Mouse (Mus musculus): ENCODE measurements at regions not wholly inside any gene's neighbourhood (a gene's known extent, or its start where the extent isn't known, plus 50 kb on each side); places are given as distances from the start of the nearest gene placed in this dataset.
"Not testable (repeated sequence)": the region's sequence is repeated elsewhere in the genome, so short reads cannot be mapped to it uniquely, and the experiment has no call there.

- H3K27ac ChIP-seq (ENCODE audit: low read depth, low read length), result no peak overlapping the region
- H3K9me3 ChIP-seq (ENCODE audit: control insufficient read depth), result no peaks in the 10 kb centered on the region
- 78% methylated on average over 10 of the region's 10 CpGs for WGBS
- no peaks in the 10 kb centered on the region for H3K27me3 ChIP-seq (replicated peaks; ENCODE audit: control insufficient read depth, insufficient read depth, low read length)
- no peak overlapping the region for H3K4me2 ChIP-seq (replicated peaks; ENCODE audit: low read depth)
- no peak for TF ChIP-seq CTCF (IDR thresholded peaks at IDR 0.05; ENCODE audit: low read depth)
- no peaks in the 10 kb centered on the region for H3K36me3 ChIP-seq (ENCODE audit: control insufficient read depth, insufficient read depth)
- H3K4me3 ChIP-seq (ENCODE audit: low read depth, low read length), result no peak overlapping the region
- ATAC-seq, result no peak
- H3K9ac ChIP-seq (ENCODE audit: low read depth, low read length), result no peak overlapping the region
- H3K4me1 ChIP-seq (replicated peaks; ENCODE audit: control insufficient read depth, insufficient read depth, low read length), result no peaks in the 10 kb centered on the region
Observed at GRCm38 (mm10) chr5:129363189-129363588, 137.8 kb upstream of the Sfswap start.

GRCm38 (mm10) chr5:129365026-129365425 lies 136.0 kb upstream of the Sfswap start:
- Histone ChIP-seq H3K4me3 (ENCODE audit: low read depth, low read length) (no peak overlapping the region), H3K9ac (ENCODE audit: low read depth, low read length) (no peak overlapping the region), H3K4me2 (replicated peaks; ENCODE audit: low read depth) (no peak overlapping the region), H3K27me3 (replicated peaks; ENCODE audit: control insufficient read depth, insufficient read depth, low read length) (no peaks in the 10 kb centered on the region), H3K4me1 (replicated peaks; ENCODE audit: control insufficient read depth, insufficient read depth, low read length) (no peaks in the 10 kb centered on the region), H3K36me3 (ENCODE audit: control insufficient read depth, insufficient read depth) (no peaks in the 10 kb centered on the region), H3K9me3 (ENCODE audit: control insufficient read depth) (no peaks in the 10 kb centered on the region), H3K27ac (ENCODE audit: low read depth, low read length) (no peak overlapping the region)
- no peak for ATAC-seq
- TF ChIP-seq CTCF (IDR thresholded peaks at IDR 0.05; ENCODE audit: low read depth), result no peak
- 76% methylated on average over 8 of the region's 8 CpGs for WGBS

- no peak for ATAC-seq
- no peaks in the 10 kb centered on the region for H3K9me3 ChIP-seq (ENCODE audit: control insufficient read depth)
- no peak overlapping the region for H3K4me3 ChIP-seq (ENCODE audit: low read depth, low read length)
- 78% methylated on average over 13 of the region's 13 CpGs for WGBS
- H3K27ac ChIP-seq (ENCODE audit: low read depth, low read length), result no peak overlapping the region
- H3K36me3 ChIP-seq (ENCODE audit: control insufficient read depth, insufficient read depth), result no peaks in the 10 kb centered on the region
- no peak for TF ChIP-seq CTCF (IDR thresholded peaks at IDR 0.05; ENCODE audit: low read depth)
- H3K27me3 ChIP-seq (replicated peaks; ENCODE audit: control insufficient read depth, insufficient read depth, low read length), result no peaks in the 10 kb centered on the region
- no peak overlapping the region for H3K9ac ChIP-seq (ENCODE audit: low read depth, low read length)
- no peak overlapping the region for H3K4me2 ChIP-seq (replicated peaks; ENCODE audit: low read depth)
- H3K4me1 ChIP-seq (replicated peaks; ENCODE audit: control insufficient read depth, insufficient read depth, low read length), result no peaks in the 10 kb centered on the region
Observed at GRCm38 (mm10) chr5:129367266-129367665, 133.8 kb upstream of the Sfswap start.

- no peaks in the 10 kb centered on the region for H3K27me3 ChIP-seq (replicated peaks; ENCODE audit: control insufficient read depth, insufficient read depth, low read length)
- H3K4me1 ChIP-seq (replicated peaks; ENCODE audit: control insufficient read depth, insufficient read depth, low read length), result no peaks in the 10 kb centered on the region
- ATAC-seq, result no peak
- 90% methylated on average over 7 of the region's 7 CpGs for WGBS
- no peak for TF ChIP-seq CTCF (IDR thresholded peaks at IDR 0.05; ENCODE audit: low read depth)
- H3K27ac ChIP-seq (ENCODE audit: low read depth, low read length), result no peak overlapping the region
- no peak overlapping the region for H3K4me3 ChIP-seq (ENCODE audit: low read depth, low read length)
- H3K9me3 ChIP-seq (ENCODE audit: control insufficient read depth), result no peaks in the 10 kb centered on the region
- H3K4me2 ChIP-seq (replicated peaks; ENCODE audit: low read depth), result no peak overlapping the region
- no peak overlapping the region for H3K9ac ChIP-seq (ENCODE audit: low read depth, low read length)
- H3K36me3 ChIP-seq (ENCODE audit: control insufficient read depth, insufficient read depth), result no peaks in the 10 kb centered on the region
Observed at GRCm38 (mm10) chr5:129380861-129381260, 120.2 kb upstream of the Sfswap start.

GRCm38 (mm10) chr5:129384976-129385375 lies 116.0 kb upstream of the Sfswap start:
- H3K9ac ChIP-seq (ENCODE audit: low read depth, low read length), result no peak overlapping the region
- no peaks in the 10 kb centered on the region for H3K9me3 ChIP-seq (ENCODE audit: control insufficient read depth)
- H3K27ac ChIP-seq (ENCODE audit: low read depth, low read length), result no peak overlapping the region
- no peaks in the 10 kb centered on the region for H3K27me3 ChIP-seq (replicated peaks; ENCODE audit: control insufficient read depth, insufficient read depth, low read length)
- ATAC-seq, result no peak
- TF ChIP-seq CTCF (IDR thresholded peaks at IDR 0.05; ENCODE audit: low read depth), result no peak
- no peaks in the 10 kb centered on the region for H3K4me1 ChIP-seq (replicated peaks; ENCODE audit: control insufficient read depth, insufficient read depth, low read length)
- H3K4me3 ChIP-seq (ENCODE audit: low read depth, low read length), result no peak overlapping the region
- no peaks in the 10 kb centered on the region for H3K36me3 ChIP-seq (ENCODE audit: control insufficient read depth, insufficient read depth)
- H3K4me2 ChIP-seq (replicated peaks; ENCODE audit: low read depth), result no peak overlapping the region
- 93% methylated on average over 8 of the region's 8 CpGs for WGBS

- not testable (repeated sequence) for H3K4me1 ChIP-seq (replicated peaks; ENCODE audit: control insufficient read depth, insufficient read depth, low read length); H3K36me3 ChIP-seq (ENCODE audit: control insufficient read depth, insufficient read depth); H3K4me3 ChIP-seq (ENCODE audit: low read depth, low read length); H3K27me3 ChIP-seq (replicated peaks; ENCODE audit: control insufficient read depth, insufficient read depth, low read length); H3K9ac ChIP-seq (ENCODE audit: low read depth, low read length); H3K4me2 ChIP-seq (replicated peaks; ENCODE audit: low read depth); H3K27ac ChIP-seq (ENCODE audit: low read depth, low read length); H3K9me3 ChIP-seq (ENCODE audit: control insufficient read depth)
- peak; percentile 79 for ATAC-seq
- 59% methylated on average over 2 of the region's 7 CpGs for WGBS
Observed at GRCm38 (mm10) chr5:129385965-129386643, 114.9 kb upstream of the Sfswap start.

GRCm38 (mm10) chr5:129386671-129387070 lies 114.3 kb upstream of the Sfswap start:
- not testable (repeated sequence) for H3K9ac ChIP-seq (ENCODE audit: low read depth, low read length); H3K4me2 ChIP-seq (replicated peaks; ENCODE audit: low read depth); H3K4me3 ChIP-seq (ENCODE audit: low read depth, low read length); H3K36me3 ChIP-seq (ENCODE audit: control insufficient read depth, insufficient read depth); H3K9me3 ChIP-seq (ENCODE audit: control insufficient read depth); H3K27ac ChIP-seq (ENCODE audit: low read depth, low read length); H3K27me3 ChIP-seq (replicated peaks; ENCODE audit: control insufficient read depth, insufficient read depth, low read length); H3K4me1 ChIP-seq (replicated peaks; ENCODE audit: control insufficient read depth, insufficient read depth, low read length)
- no CpG with 5 or more reads among the region's 8 CpGs for WGBS
- peak; percentile 83 for ATAC-seq

Measured in intestine, postnatal 0 days (tissue).